Mouse (Mus musculus) ES-Bruce4 (cell line): Measurements from ENCODE around the gene Ift57. TPM values are rescaled to one million over a fixed set of nuclear protein-coding genes. Genes with fewer than 3 reads are reported as not detected.

ENCODE experiments used
- H3K27ac ChIP-seq: 2 replicates; pipeline ENCODE4 v1.5.1; 2012; ENCODE audit warnings: low read length, inconsistent platforms; ENCODE audit not compliant: insufficient read depth
- H3K27me3 ChIP-seq: 2 replicates; pipeline ENCODE4 v1.6.1; 2012; ENCODE audit warnings: mild to moderate bottlenecking, low read length, inconsistent platforms; ENCODE audit not compliant: control insufficient read depth, poor library complexity, insufficient read depth, severe bottlenecking
- H3K36me3 ChIP-seq: 2 replicates; pipeline ENCODE4 v1.6.1; 2012; ENCODE audit warnings: inconsistent platforms, mild to moderate bottlenecking, low read length, moderate library complexity; ENCODE audit not compliant: control insufficient read depth, poor library complexity, insufficient read depth, severe bottlenecking
- H3K4me1 ChIP-seq: one replicate; pipeline ENCODE4 v1.8.1; 2011; ENCODE audit warnings: low read length; ENCODE audit not compliant: control insufficient read depth, insufficient read depth
- H3K4me3 ChIP-seq: 2 replicates; pipeline ENCODE4 v1.5.1; 2011; ENCODE audit warnings: low read depth, mild to moderate bottlenecking, low read length
- H3K9ac ChIP-seq: 2 replicates; pipeline ENCODE4 v1.6.1; 2012; ENCODE audit warnings: low read depth, mild to moderate bottlenecking, inconsistent platforms; ENCODE audit not compliant: poor library complexity, severe bottlenecking
- H3K9me3 ChIP-seq: replicated peaks from 2 replicates; pipeline ENCODE4 v1.6.1; 2012; ENCODE audit warnings: mild to moderate bottlenecking, low read length, inconsistent platforms; ENCODE audit not compliant: control insufficient read depth, poor library complexity, insufficient read depth, severe bottlenecking
- CTCF ChIP-seq: IDR thresholded peaks from one replicate; pipeline ENCODE4 v1.8.1; 2011; ENCODE audit warnings: low read depth, low read length
- EP300 ChIP-seq: IDR thresholded peaks from 2 replicates; pipeline ENCODE4 v1.6.1; 2011; ENCODE audit warnings: low read depth, low read length; ENCODE audit not compliant: insufficient read depth
- POLR2A ChIP-seq: IDR thresholded peaks from one replicate; pipeline ENCODE4 v1.8.1; 2011; ENCODE audit warnings: low read length; ENCODE audit not compliant: insufficient read depth
- polyA plus RNA-seq: library from polyadenylated mRNA; stranded (reverse); fragments of >200 nt; gene quantifications from 2 replicates; pipeline ENCODE4 v1.2.4, GENCODE M21; 2011; ENCODE audit warnings: low read depth; ENCODE audit not compliant: missing spikeins, insufficient read depth, insufficient read length

Ift57 gene
- polyA plus RNA-seq, 1 experiment = 18.3 TPM

GRCm38 (mm10) chr16:49807419-49807841 lies 108.4 kb downstream of the Ift57 start:
- H3K4me1 ChIP-seq = peaks cover 2% of the 10 kb centered on the region
- H3K27ac ChIP-seq = no peak overlapping the region
- H3K9ac ChIP-seq = no peak overlapping the region
- no peaks in the 10 kb centered on the region for H3K36me3 ChIP-seq
- TF ChIP-seq EP300 (no peak), CTCF (no peak), POLR2A (no peak)
- no peak overlapping the region for H3K4me3 ChIP-seq
- no peaks in the 10 kb centered on the region for H3K27me3 ChIP-seq
- no peaks in the 10 kb centered on the region for H3K9me3 ChIP-seq

DNA sequence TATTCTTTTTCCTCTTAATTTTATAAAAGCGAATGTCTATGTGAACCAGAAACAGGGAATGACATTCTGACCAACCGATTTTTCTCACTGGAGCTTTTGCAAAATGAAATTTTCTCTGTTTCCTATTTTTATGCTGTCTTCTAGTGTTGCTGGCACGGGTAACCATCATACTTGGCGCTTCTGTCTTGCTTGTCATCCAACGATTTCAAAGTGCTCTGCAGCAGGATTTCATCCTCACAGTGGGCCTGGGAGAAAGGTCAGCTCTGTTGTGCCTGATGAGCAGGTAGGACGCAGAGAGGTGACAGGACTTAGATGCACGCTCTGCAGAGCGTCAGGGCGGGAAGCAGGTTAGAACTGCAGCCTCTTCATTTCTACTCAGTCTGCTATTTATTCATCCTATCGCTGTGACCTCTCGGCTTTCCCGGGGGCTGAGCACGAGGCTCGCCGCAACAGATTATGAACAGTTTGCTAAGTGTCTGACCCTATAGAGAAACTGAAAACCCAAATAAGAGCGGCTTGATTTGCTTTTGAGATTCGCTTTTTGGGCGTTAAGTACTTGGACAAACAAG lies 108.9 kb downstream of the Ift57 start:
- TF ChIP-seq EP300 (no peak), CTCF (no peak), POLR2A (no peak)
- no peak overlapping the region for H3K4me3 ChIP-seq
- no peak overlapping the region for H3K27ac ChIP-seq
- H3K4me1 ChIP-seq = peaks cover 2% of the 10 kb centered on the region
- H3K9ac ChIP-seq = no peak overlapping the region
- H3K9me3 ChIP-seq = no peaks in the 10 kb centered on the region
- H3K36me3 ChIP-seq = no peaks in the 10 kb centered on the region
- H3K27me3 ChIP-seq = no peaks in the 10 kb centered on the region

- H3K36me3 ChIP-seq = no peaks in the 10 kb centered on the region
- no peaks in the 10 kb centered on the region for H3K27me3 ChIP-seq
- no peak overlapping the region for H3K4me3 ChIP-seq
- no peak overlapping the region for H3K9ac ChIP-seq
- no peak overlapping the region for H3K27ac ChIP-seq
- TF ChIP-seq POLR2A = no peak
- TF ChIP-seq CTCF = no peak
- no peak for TF ChIP-seq EP300
- peaks cover 2% of the 10 kb centered on the region for H3K4me1 ChIP-seq
- no peaks in the 10 kb centered on the region for H3K9me3 ChIP-seq
Observed at GRCm38 (mm10) chr16:49811897-49812296, 112.9 kb downstream of the Ift57 start.

DNA sequence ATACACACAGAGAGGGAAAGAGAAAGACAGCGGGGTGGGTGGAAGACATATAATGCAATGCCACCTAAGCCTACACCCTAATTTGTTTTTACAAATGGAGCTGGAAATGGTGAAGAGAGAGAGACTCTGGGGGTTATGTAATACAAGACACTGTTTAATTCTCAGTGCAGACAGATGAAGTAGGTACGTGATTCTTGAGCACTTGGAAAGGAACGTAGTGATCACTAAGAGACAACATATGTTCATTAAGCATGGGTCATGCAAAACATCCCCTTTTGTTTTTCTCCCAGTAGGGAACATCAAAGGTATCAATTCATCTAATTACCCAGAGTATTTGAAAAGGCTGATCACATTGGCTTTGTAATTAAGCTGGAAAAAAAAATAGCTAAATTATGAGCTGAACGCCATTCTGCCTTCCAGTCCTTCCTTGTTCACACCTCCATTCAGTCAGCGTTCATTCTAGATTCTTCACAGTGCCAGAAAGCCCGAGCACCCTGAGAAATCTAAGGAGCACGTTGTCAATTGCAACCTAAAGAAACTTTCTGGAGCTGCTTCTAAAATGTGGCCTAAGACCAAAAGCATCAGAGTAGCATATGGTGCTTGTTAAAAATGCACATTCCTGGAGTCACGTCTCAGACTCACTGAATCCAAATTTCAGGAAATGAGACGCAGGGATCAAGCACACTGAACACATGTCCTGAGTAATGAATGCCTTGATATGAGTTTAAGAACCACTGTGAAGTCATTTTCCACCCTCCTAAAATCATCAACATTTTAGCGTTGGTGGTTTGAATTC lies 114.0 kb downstream of the Ift57 start:
- no peak overlapping the region for H3K9ac ChIP-seq
- no peaks in the 10 kb centered on the region for H3K27me3 ChIP-seq
- no peak overlapping the region for H3K27ac ChIP-seq
- H3K4me1 ChIP-seq = no peaks in the 10 kb centered on the region
- TF ChIP-seq CTCF (no peak), EP300 (no peak), POLR2A (no peak)
- H3K9me3 ChIP-seq = no peaks in the 10 kb centered on the region
- no peaks in the 10 kb centered on the region for H3K36me3 ChIP-seq
- H3K4me3 ChIP-seq = no peak overlapping the region

- no peaks in the 10 kb centered on the region for H3K9me3 ChIP-seq
- H3K4me1 ChIP-seq = no peaks in the 10 kb centered on the region
- H3K27me3 ChIP-seq = no peaks in the 10 kb centered on the region
- no peak overlapping the region for H3K4me3 ChIP-seq
- H3K9ac ChIP-seq = no peak overlapping the region
- H3K36me3 ChIP-seq = no peaks in the 10 kb centered on the region
- no peak overlapping the region for H3K27ac ChIP-seq
- TF ChIP-seq POLR2A (no peak), EP300 (no peak), CTCF (no peak)
Observed at GRCm38 (mm10) chr16:49814419-49814818, 115.4 kb downstream of the Ift57 start.

Other genes with a start within 250 kb of the Ift57 start
- 11.0 and 12.3 TPM in 2 replicates for gene Cd47, start 101.3 kb downstream of the Ift57 start, polyA plus RNA-seq